In genomic region chr3:88412636-88413035, GRCm38 (mm10) we compare ENCODE assay signal across 22 mouse cellular contexts. TPM values are rescaled to one million over a fixed set of nuclear protein-coding genes. Genes with fewer than 3 reads are reported as not detected.
DNase-seq lines count a peak whose midpoint lies in the region; ATAC-seq and TF ChIP-seq lines count a peak whose summit lies in the region.
"Had no signal": no experiment of that assay in that cellular context is flagged by ENCODE, and none has a peak within 500 bp of the region (broad histone marks: within the 10 kb centered on the region; RNA-seq: fewer than 3 reads in every experiment).

No protein-coding gene starts in this region.

- no peak for ATAC-seq in liver, embryonic 13.5 days (ENCODE audit: low read depth)
- ATAC-seq in liver, embryonic 16.5 days (ENCODE audit: low read depth): no peak
- no peak for ATAC-seq in megakaryocyte progenitor cell, adult 5-6 weeks (replicated peaks; ENCODE audit: poor library complexity)
- ATAC-seq: forebrain, embryonic 15.5 days; hindbrain, postnatal 0 days had no signal

- 85% methylated on average over 11 of the region's 11 CpGs for WGBS in liver, adult 2 months
- WGBS in liver, embryonic 13.5 days (ENCODE audit: insufficient replicate concordance): 76% methylated on average over 11 of the region's 11 CpGs
- WGBS in liver, embryonic 16.5 days (ENCODE audit: insufficient replicate concordance): 75% methylated on average over 11 of the region's 11 CpGs
- 82% methylated on average over 11 of the region's 11 CpGs for WGBS in lung, adult 2 months

- no peak overlapping the region for H3K9ac ChIP-seq in liver, adult 2 months (ENCODE audit: low read depth, low read length)
- H3K9ac ChIP-seq in liver, embryonic 13.5 days: peak overlapping the region; percentile 86; the same call in 1 of the 2 replicates
- H3K9ac ChIP-seq in liver, embryonic 16.5 days (ENCODE audit: low read depth, low read length): no peak overlapping the region; the same call in none of the 2 replicates
- H3K9ac ChIP-seq: forebrain, embryonic 15.5 days; heart, embryonic 15.5 days; hindbrain, embryonic 13.5 days had no signal

- no peak for DNase-seq in liver, adult 2 months (ENCODE audit: extremely low read depth, low read depth, low spot score)
- no peak for DNase-seq in liver
- DNase-seq in liver, embryonic 13.5 days: no peak
- DNase-seq in lung, adult 2 months: no peak
- DNase-seq: adrenal gland, adult 8-10 months; cerebellum, adult 18-20 months; cerebellum, postnatal 10 days; gastrocnemius, postnatal 36 days; heart, adult 11 months; heart, postnatal 14 days had no signal

- no peak for TF ChIP-seq POLR2A in liver, adult 2 months (IDR thresholded peaks at IDR 0.05; ENCODE audit: extremely low read depth, insufficient read depth, low read length)
- TF ChIP-seq POLR2A in lung, adult 2 months (IDR thresholded peaks at IDR 0.05; ENCODE audit: borderline replicate concordance, extremely low read depth, low read depth, low read length): no peak

- H3K36me3 ChIP-seq in liver, adult 2 months (ENCODE audit: control insufficient read depth, insufficient read depth, low read length): no peaks in the 10 kb centered on the region; the same call in 1 of the 2 replicates
- H3K36me3 ChIP-seq in liver, embryonic 13.5 days: peaks cover 66% of the 10 kb centered on the region
- H3K36me3 ChIP-seq in liver, embryonic 16.5 days (ENCODE audit: control insufficient read depth, insufficient read depth): peaks cover 8% of the 10 kb centered on the region; the same call in 1 of the 2 replicates

- no peaks in the 10 kb centered on the region for H3K9me3 ChIP-seq in liver, embryonic 13.5 days (replicated peaks)
- no peaks in the 10 kb centered on the region for H3K9me3 ChIP-seq in liver, embryonic 16.5 days (replicated peaks; ENCODE audit: control insufficient read depth, low read length)
- H3K9me3 ChIP-seq: forebrain, embryonic 15.5 days; heart, embryonic 15.5 days; hindbrain, embryonic 13.5 days had no signal

- H3K27me3 ChIP-seq in liver, adult 2 months (ENCODE audit: control insufficient read depth, insufficient read depth, low read length): no peaks in the 10 kb centered on the region
- no peaks in the 10 kb centered on the region for H3K27me3 ChIP-seq in liver, embryonic 13.5 days
- H3K27me3 ChIP-seq in liver, embryonic 16.5 days (ENCODE audit: control insufficient read depth, insufficient read depth, low read depth, low read length): no peaks in the 10 kb centered on the region
- H3K27me3 ChIP-seq: forebrain, embryonic 15.5 days; heart, embryonic 15.5 days; hindbrain, embryonic 13.5 days had no signal

- peaks cover 44% of the 10 kb centered on the region for H3K4me1 ChIP-seq in liver, adult 2 months (ENCODE audit: control insufficient read depth, insufficient read depth, low read length)
- H3K4me1 ChIP-seq in liver, embryonic 13.5 days (replicated peaks): peaks cover 82% of the 10 kb centered on the region
- peaks cover 50% of the 10 kb centered on the region for H3K4me1 ChIP-seq in liver, embryonic 16.5 days (ENCODE audit: control insufficient read depth, low read depth, low read length)
- H3K4me1 ChIP-seq in lung, adult 2 months (ENCODE audit: control insufficient read depth, insufficient read depth, low read length): peaks cover 7% of the 10 kb centered on the region

- TF ChIP-seq CTCF in liver, adult 2 months (IDR thresholded peaks at IDR 0.05; ENCODE audit: low read depth, low read length): no peak
- TF ChIP-seq CTCF in lung, adult 2 months (IDR thresholded peaks at IDR 0.05; ENCODE audit: insufficient read depth, low read length): no peak

- no peak overlapping the region for H3K4me2 ChIP-seq in liver, embryonic 13.5 days
- no peak overlapping the region for H3K4me2 ChIP-seq in liver, embryonic 16.5 days (ENCODE audit: low read depth, low read length)
- H3K4me2 ChIP-seq: forebrain, embryonic 15.5 days; heart, embryonic 15.5 days; hindbrain, embryonic 13.5 days had no signal

- peaks cover 9% of the 10 kb centered on the region; the same call in 1 of the 2 replicates for H3K79me2 ChIP-seq in liver, adult 2 months (ENCODE audit: control insufficient read depth, insufficient read depth, low read length)

- H3K4me3 ChIP-seq in liver, adult 2 months (ENCODE audit: insufficient read depth, low read depth, low read length): no peak overlapping the region
- H3K4me3 ChIP-seq in liver, embryonic 13.5 days (replicated peaks): no peak overlapping the region
- no peak overlapping the region for H3K4me3 ChIP-seq in liver, embryonic 16.5 days (ENCODE audit: low read depth, low read length)
- no peak overlapping the region for H3K4me3 ChIP-seq in lung, adult 2 months (replicated peaks; ENCODE audit: extremely low read depth, low read depth, low read length)
- H3K4me3 ChIP-seq: forebrain, embryonic 15.5 days; heart, embryonic 15.5 days; hindbrain, embryonic 13.5 days had no signal

- peak overlapping the region; percentile 44; the same call in 1 of the 2 replicates for H3K27ac ChIP-seq in liver, adult 2 months (replicated peaks; ENCODE audit: insufficient read depth, low read depth, low read length)
- peak overlapping the region; percentile 91 for H3K27ac ChIP-seq in liver, embryonic 13.5 days
- peak overlapping the region; percentile 95 for H3K27ac ChIP-seq in liver, embryonic 16.5 days (ENCODE audit: low read length)
- H3K27ac ChIP-seq: forebrain, embryonic 15.5 days; heart, embryonic 15.5 days; hindbrain, embryonic 13.5 days; hindbrain, postnatal 0 days had no signal

RNA-seq across cellular contexts. Expression of gene Pmf1, which starts 2.5 kb away (rescaled TPM):
- 12.9 and 16.5 TPM in 2 replicates for total RNA-seq in liver, adult 2 months (2014; rRNA removed)
- 59.0 and 68.1 TPM in 2 replicates for polyA plus RNA-seq in liver, adult 2 months (2012; rRNA removed)
- polyA plus RNA-seq in liver, embryonic 13.5 days (2015; fragmentation: Nextera tagmentation; extraction: Ambion mirVana): 97.1 and 105 TPM in 2 replicates
- 69.7 and 76.8 TPM in 2 replicates for polyA plus RNA-seq in liver, embryonic 16.5 days (2015; fragmentation: Nextera tagmentation; extraction: Ambion mirVana)
- 23.4 and 27.0 TPM in 2 replicates for polyA plus RNA-seq in lung, adult 2 months (2012; rRNA removed)
- 161 and 165 TPM in 2 replicates for total RNA-seq in megakaryocyte progenitor cell, adult 5-6 weeks (2015)
- total RNA-seq in megakaryocyte progenitor cell, adult 5-6 weeks (2017): 121 and 129 TPM in 2 replicates

RNA-seq across cellular contexts. Expression of gene Slc25a44, which starts 12.3 kb away (rescaled TPM):
- 26.1 and 28.1 TPM in 2 replicates for total RNA-seq in liver, adult 2 months (2014; rRNA removed)
- 57.0 and 60.9 TPM in 2 replicates for polyA plus RNA-seq in liver, adult 2 months (2012; rRNA removed)
- polyA plus RNA-seq in liver, embryonic 13.5 days (2015; fragmentation: Nextera tagmentation; extraction: Ambion mirVana): 10.4 and 13.2 TPM in 2 replicates
- 10.0 and 11.8 TPM in 2 replicates for polyA plus RNA-seq in liver, embryonic 16.5 days (2015; fragmentation: Nextera tagmentation; extraction: Ambion mirVana)
- 18.3 and 25.4 TPM in 2 replicates for polyA plus RNA-seq in lung, adult 2 months (2012; rRNA removed)
- 10.3 and 11.1 TPM in 2 replicates for total RNA-seq in megakaryocyte progenitor cell, adult 5-6 weeks (2015)
- total RNA-seq in megakaryocyte progenitor cell, adult 5-6 weeks (2017): 16.2 and 17.9 TPM in 2 replicates

RNA-seq across cellular contexts. Expression of gene Bglap, which starts 28.4 kb away (rescaled TPM):
- total RNA-seq in liver, adult 2 months (2014; rRNA removed): not detected in 2 replicates
- not detected in 2 replicates for polyA plus RNA-seq in liver, adult 2 months (2012; rRNA removed)
- polyA plus RNA-seq in liver, embryonic 13.5 days (2015; fragmentation: Nextera tagmentation; extraction: Ambion mirVana): not detected in 2 replicates
- polyA plus RNA-seq in liver, embryonic 16.5 days (2015; fragmentation: Nextera tagmentation; extraction: Ambion mirVana): not detected in 2 replicates
- polyA plus RNA-seq in lung, adult 2 months (2012; rRNA removed): not detected in 2 replicates
- not detected in 2 replicates for total RNA-seq in megakaryocyte progenitor cell, adult 5-6 weeks (2015)
- total RNA-seq in megakaryocyte progenitor cell, adult 5-6 weeks (2017): not detected in 2 replicates
- total RNA-seq: ES-E14; gastrocnemius, adult 8-10 months; gastrocnemius, postnatal 36 days; heart, postnatal 14 days; hematopoietic stem cell, adult 5-6 weeks; hindbrain, postnatal 0 days had no signal
- polyA plus RNA-seq: embryonic facial prominence, embryonic 11.5 days; forebrain, embryonic 11.5 days; forebrain, embryonic 15.5 days; heart, embryonic 15.5 days; hindbrain, embryonic 13.5 days; hindbrain, postnatal 0 days had no signal

RNA-seq across cellular contexts. Expression of gene Bglap2, which starts 34.1 kb away (rescaled TPM):
- not detected in 2 replicates for total RNA-seq in liver, adult 2 months (2014; rRNA removed)
- polyA plus RNA-seq in liver, adult 2 months (2012; rRNA removed): not detected in 2 replicates
- not detected in 2 replicates for polyA plus RNA-seq in liver, embryonic 13.5 days (2015; fragmentation: Nextera tagmentation; extraction: Ambion mirVana)
- polyA plus RNA-seq in liver, embryonic 16.5 days (2015; fragmentation: Nextera tagmentation; extraction: Ambion mirVana): not detected in 2 replicates
- polyA plus RNA-seq in lung, adult 2 months (2012; rRNA removed): 23.0 TPM in 1 of 2 replicates, not detected in the other
- total RNA-seq in megakaryocyte progenitor cell, adult 5-6 weeks (2015): not detected in 2 replicates
- not detected in 2 replicates for total RNA-seq in megakaryocyte progenitor cell, adult 5-6 weeks (2017)
- total RNA-seq: adrenal gland, postnatal 4 days; ES-E14; gastrocnemius, adult 8-10 months; gastrocnemius, postnatal 36 days; heart, postnatal 14 days; hematopoietic stem cell, adult 5-6 weeks; hindbrain, postnatal 0 days had no signal
- polyA plus RNA-seq: embryonic facial prominence, embryonic 11.5 days; forebrain, embryonic 11.5 days; forebrain, embryonic 15.5 days; heart, embryonic 15.5 days; hindbrain, embryonic 13.5 days; hindbrain, postnatal 0 days had no signal

RNA-seq across cellular contexts. Expression of gene Bglap3, which starts 40.1 kb away (rescaled TPM):
- total RNA-seq in liver, adult 2 months (2014; rRNA removed): 0.34 and 0.74 TPM in 2 replicates
- 0.11 and 2.0 TPM in 2 replicates for polyA plus RNA-seq in liver, adult 2 months (2012; rRNA removed)
- 0.17 and 0.29 TPM in 2 replicates for polyA plus RNA-seq in liver, embryonic 13.5 days (2015; fragmentation: Nextera tagmentation; extraction: Ambion mirVana)
- polyA plus RNA-seq in liver, embryonic 16.5 days (2015; fragmentation: Nextera tagmentation; extraction: Ambion mirVana): 0.15 and 0.69 TPM in 2 replicates
- 0.20 and 23.9 TPM in 2 replicates for polyA plus RNA-seq in lung, adult 2 months (2012; rRNA removed)
- total RNA-seq in megakaryocyte progenitor cell, adult 5-6 weeks (2015): not detected in 2 replicates
- not detected in 2 replicates for total RNA-seq in megakaryocyte progenitor cell, adult 5-6 weeks (2017)
- total RNA-seq: gastrocnemius, adult 8-10 months; gastrocnemius, postnatal 36 days; heart, postnatal 14 days; hematopoietic stem cell, adult 5-6 weeks; hindbrain, postnatal 0 days had no signal
- polyA plus RNA-seq: forebrain, embryonic 11.5 days; forebrain, embryonic 15.5 days; heart, embryonic 15.5 days; hindbrain, embryonic 13.5 days had no signal

Comparison
In these comparisons a context has a peak if more than half of its experiments do, and no peak if none do; other contexts are left out.
1. H3K27ac ChIP-seq: peak in every context shown above with its lines; median percentile 95 in liver, embryonic 16.5 days; 91 in liver, embryonic 13.5 days; 44 in liver, adult 2 months.